Mouse (Mus musculus): ENCODE measurements around the gene Oxct1.
A peak's percentile ranks its signal among the peaks of the same experiment; 100 is the strongest.

Oxct1 gene

DNA sequence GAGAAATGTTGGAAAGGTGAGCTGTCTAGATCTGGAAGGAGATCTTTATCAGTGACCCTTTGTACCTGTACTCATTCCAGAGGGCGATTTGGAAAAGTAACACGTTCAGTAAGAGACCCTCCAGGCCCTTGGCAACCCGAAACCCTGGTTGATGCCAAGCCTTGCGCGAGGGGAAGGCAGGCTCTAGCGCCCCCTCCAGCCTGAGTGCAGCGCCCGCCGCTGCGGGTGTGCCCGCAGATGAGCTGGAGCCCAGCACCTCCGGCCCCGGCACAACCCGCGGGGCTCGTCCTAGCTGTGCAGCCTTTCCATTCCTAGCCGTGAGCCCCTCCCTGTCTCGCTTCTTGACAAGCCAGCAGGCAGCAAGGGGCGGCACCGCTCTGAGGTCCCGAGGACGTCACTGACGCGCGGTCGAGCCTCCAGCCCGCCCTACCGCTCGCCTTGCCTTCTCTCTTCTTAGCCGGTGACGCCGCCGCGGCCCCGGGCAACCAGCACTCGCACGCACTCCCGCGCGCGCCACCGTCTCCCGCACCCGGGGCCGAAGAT lies at the start of gene Oxct1:
TSS of gene Oxct1 (plus strand) at position 153 of the 543 bp plus-strand sequence.
- DNase-seq (ENCODE audit: low read depth in 1 of 2, low spot score in 2 of 2): peak; percentile 55 to 75

DNA sequence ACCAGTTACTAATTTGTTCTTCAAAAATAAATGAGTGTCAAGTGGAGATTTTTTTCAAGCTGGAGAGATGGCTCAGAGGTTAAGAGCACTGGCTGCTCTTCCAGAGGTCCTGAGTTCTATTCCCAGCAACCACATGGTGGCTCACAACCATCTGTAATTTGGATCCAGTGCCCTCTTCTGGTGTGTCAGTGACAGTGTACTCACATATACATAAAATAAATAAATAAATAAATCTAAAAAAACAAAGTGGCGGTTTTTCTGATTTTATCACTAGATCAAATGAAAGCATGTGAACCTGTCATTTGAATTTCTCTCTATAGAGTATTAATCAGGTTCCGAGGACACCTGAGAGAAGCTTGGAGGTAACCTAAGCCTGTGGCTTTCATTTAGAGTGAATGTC lies 47.9 kb upstream of the Oxct1 start:
- DNase-seq (ENCODE audit: low read depth in 1 of 2, low spot score in 2 of 2): no peak

DNA sequence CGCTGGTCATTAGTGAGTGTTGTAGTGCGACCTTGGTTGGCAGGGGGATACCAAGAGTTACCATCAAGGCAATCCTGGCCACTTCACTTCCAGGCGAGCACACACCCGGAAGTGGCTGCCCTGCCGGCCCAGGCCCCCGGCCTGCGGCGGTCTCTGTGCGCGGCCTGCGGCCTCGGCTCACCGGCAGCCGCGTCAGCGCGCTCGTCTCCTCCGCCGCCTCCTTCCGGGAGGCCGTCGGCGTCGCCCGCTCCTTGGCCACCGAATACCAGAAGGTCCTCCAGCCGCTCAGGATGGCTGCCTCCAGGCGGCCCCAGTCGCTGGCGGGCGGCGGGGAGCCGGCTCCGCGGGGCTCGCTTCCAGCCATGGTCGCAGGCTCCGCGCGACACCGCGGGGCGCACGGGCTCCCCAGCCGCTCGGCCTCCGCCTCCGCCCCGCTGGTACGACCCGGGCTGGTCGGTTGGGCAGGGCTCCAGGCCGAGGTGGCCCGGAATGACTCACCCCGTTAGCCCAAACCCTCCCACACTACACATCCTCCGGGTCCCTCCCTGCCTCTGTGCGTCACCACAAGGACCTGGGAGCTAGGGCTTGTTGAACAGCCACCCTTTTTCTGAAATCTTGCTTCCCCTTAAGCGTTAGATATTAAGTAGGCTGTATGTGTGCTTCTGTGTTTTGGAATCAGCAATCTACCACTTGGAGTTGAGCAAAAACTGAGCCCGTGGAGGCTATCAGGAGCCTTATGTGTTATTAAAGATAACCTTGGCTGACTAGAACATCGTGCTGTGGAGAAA lies 46.9 kb upstream of the Oxct1 start, which contains the start of gene Fbxo4:
TSS of gene Fbxo4 (minus strand) at position 513 of the 788 bp plus-strand sequence.
- DNase-seq (ENCODE audit: low read depth in 1 of 2, low spot score in 2 of 2): peak; percentile 82 to 88

DNA sequence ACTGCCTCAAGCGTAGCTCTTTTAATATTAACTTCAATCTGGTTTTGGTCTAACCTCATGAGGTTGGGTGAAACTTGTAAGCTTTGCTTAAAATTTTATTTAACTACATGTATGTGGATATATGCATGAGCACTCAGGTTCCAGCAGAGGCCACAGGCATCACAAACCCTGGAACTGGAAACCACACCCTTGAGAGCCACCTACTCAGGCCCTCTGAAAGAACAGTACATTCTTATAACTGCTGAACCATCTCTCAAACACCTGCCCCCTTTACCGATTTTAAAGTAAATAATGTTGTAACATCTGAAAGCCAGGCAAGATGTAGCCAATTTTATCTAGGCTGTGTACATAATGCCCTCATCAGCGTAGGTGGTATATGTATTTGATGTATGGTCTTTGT lies 46.3 kb upstream of the Oxct1 start:
- DNase-seq (ENCODE audit: low read depth in 1 of 2, low spot score in 2 of 2): no peak

DNA sequence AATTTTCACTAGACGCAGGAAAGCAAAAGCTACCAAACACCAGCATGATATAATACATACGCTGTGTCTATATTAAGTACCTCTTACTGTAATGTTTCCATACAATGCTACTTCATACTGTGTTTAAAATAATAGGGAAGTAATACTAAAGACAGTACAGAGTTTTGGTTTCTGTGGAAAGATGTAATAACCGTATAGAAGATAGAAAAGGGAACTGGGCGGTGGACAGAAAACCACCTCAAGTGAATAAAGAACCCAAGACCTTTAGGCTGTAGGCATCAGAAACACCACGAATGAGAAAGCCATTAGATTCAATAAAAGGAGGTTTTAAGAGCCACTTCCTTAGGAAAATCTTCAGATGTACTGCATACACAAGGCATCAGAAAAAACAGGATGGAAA lies 43.5 kb upstream of the Oxct1 start:
- DNase-seq (ENCODE audit: low read depth in 1 of 2, low spot score in 2 of 2): no peak

DNA sequence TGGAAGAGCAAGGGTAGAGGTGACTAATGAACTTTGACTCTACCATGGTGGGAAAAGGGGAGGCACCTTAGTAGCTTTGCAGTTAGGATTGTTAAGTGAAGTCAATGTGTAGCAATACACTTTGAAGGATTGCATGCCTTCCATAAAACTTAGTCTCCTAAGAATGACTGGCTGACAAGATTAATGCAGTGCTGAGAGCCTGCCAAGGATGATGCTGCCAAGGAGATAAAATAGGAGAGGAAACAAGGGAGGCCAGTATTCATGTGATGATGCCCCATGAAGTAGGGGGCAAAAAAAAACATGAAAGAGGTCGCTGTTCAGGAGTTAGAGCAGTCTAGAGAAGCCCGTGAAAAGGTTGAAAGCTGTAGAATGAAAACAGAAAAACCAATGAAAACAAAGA lies 41.3 kb upstream of the Oxct1 start:
- no peak for DNase-seq (ENCODE audit: low read depth in 1 of 2, low spot score in 2 of 2)

DNA sequence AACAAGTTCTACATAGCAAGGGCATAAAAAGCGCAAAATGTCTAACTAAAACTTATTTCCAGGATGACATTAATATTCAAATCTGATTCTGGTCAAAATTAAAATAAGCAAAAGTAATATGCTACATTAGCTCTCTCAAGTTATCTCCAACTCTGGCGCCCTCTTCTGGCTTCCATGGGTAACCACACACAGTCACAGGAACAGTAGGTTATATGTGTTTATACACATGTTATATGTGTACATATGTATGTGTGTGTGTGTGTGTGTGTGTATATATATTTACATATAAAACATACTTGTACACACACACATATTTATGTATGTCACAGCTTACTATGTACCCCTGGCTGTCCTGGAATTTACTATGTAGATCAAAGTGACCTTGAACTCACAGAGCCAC lies 38.2 kb upstream of the Oxct1 start:
- DNase-seq (ENCODE audit: low read depth in 1 of 2, low spot score in 2 of 2): peak in 1 of 2 experiments; percentile 17

DNA sequence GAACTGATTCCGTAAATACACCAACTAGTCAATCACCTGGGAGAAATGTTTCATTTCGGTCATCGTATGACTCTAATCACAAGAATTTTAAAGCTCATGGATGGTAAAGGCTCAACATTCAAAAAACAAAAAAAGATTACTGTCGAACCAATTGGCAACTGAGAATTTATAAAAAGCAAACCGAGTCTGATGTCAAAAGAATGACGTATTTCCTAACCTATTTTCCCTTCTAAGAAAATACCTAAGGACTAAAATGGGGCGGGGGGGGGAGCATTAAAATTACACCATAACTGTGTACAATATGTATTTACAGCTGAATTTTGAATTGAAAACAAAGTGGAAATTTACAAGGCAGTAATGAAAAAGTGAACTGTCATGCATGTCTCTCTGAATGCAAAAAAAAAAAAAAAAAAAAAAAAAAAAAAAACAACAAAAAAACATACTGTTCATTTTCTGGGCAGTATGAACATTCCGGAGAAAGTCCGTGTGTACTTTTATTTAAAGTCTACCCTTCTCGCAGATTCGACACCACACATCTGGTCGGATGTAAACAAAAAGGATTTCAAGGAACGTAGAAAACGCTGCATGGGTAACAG lies 31.2 kb upstream of the Oxct1 start:
- no peak for DNase-seq (ENCODE audit: low read depth in 1 of 2, low spot score in 2 of 2)

DNA sequence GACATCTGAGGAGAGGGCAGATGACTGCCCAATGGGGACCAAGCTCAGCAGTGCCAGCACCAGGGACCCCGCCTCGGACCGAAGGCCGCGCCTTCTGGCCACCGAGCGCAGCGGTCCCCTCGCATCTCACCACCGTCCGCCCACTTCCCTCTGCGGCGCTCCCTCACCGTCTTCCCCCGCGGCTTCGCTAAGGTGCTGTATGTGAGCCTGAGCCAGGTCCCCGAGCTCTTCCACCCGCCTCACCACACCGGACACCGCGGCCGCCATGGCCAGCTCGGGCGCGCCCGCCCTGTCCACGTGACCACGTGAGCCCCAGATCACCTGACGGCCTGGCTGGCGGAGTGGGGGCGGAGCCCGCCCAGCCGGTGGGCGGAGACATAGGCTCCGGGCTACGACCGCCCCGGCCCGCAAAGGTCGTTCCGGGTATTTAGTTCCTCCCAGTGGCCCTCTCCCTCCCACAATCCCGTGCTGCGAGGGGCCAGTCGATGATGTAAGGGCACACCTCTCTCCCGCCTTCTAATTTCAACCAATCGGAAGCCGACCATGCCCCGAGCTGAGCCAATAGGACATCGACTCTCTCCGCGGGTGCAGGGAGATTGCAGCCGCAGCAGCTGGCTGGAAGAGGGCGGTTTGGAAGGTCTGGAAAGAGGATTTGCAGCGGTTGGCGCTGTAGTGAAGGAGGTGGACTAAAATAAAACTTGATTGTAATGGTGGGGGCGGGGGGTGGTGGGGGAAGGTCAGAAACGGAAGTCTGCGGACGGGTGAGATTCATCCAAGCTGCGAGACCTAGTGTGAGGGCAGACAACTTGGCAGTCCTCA lies 30.5 kb upstream of the Oxct1 start, which contains the start of gene AW549877:
TSS of gene AW549877 (minus strand) at position 297 of the 819 bp plus-strand sequence.
- peak; percentile 97 to 99 for DNase-seq (ENCODE audit: low read depth in 1 of 2, low spot score in 2 of 2)

DNA sequence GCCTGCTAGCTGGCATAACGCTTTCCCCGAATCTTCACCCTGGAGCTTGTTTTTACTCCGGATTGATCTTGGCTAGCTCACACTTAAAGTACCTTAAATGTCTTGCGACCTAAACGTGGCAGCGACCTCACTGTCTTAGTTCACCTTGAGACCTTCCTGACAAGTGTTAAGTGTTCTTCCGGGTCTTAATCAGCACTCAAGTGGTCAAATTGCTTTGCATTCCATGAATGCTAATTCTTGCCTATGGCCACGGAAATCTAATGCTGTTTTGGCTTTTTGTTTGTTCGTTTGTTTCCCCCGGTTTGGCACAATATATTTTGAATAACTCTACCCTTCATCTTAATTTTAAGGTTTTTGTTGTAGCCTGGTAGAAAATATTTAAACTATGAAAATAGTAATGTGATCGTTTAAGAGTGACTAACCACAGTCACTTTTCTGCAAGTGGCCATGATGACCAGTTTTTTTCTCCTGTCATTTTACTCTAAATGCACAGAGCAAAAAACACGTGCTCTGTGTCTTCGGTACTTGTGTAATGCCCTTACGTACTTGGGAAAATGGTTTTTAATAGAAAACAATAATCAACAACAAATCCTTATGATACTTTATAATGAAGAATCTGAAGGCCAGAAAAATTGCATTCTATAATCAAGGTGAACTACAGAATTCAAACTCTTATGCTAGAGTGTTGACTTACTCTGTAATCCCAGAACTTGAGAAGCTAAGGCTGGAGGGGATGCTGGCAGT lies 29.7 kb upstream of the Oxct1 start:
- DNase-seq (ENCODE audit: low read depth in 1 of 2, low spot score in 2 of 2): no peak

DNA sequence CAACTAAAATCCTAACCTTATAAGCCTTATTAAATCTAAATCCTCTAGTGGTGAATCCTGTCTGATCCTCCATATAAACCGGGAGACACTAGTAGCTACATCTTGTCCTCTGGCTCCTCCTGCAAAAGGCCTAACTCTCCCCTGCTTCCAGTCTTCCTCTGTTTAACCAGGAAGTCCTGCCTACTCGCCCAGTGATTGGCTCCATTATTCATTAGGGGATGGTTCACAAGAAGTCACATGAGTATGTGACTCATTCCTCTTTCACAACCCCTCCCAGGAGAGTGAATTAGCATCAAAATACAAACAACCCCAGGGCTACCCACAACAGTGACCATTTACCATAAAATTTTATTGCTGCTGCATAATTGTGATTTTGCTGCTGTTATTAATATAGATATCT lies 27.0 kb upstream of the Oxct1 start:
- DNase-seq (ENCODE audit: low read depth in 1 of 2, low spot score in 2 of 2): no peak

DNA sequence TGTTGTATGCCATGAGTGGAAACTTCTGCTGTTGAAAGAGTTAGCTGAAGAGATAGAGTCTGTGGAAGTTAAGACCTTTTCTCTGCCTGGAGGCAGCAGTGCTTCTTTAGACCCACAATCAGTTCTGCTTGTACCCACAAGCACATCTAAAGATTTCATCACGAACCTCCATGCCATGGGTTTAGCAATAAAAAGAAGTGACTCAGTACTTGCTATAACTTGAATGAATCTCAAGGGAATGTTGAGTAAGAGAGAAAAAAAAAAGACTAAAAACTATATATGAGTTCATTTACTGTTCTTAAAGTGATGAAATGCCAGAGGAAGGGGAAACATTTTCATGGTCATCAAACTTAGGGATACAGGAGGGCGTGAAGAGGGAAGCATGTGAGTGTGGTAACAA lies 25.6 kb upstream of the Oxct1 start:
- no peak for DNase-seq (ENCODE audit: low read depth in 1 of 2, low spot score in 2 of 2)

DNA sequence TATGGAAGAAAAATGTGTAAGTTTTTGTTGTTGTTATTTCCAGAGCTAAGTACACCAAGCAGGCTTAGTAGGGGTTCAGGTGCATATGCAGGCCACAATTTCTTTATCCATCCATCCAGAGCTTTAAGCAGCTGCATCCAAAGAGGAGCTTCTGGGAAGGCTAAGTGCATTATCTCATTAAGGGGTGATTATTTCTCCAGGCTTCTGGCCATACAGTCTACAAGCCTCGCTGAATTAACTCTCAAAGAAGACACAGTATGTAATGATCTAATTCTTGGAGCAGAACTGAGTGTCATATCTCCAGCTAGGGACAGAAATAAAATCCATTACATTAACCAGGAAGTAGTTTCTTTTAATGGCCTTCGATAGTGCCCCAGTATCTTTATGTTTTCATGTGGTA lies 12.3 kb upstream of the Oxct1 start:
- no peak for DNase-seq (ENCODE audit: low read depth in 1 of 2, low spot score in 2 of 2)

DNA sequence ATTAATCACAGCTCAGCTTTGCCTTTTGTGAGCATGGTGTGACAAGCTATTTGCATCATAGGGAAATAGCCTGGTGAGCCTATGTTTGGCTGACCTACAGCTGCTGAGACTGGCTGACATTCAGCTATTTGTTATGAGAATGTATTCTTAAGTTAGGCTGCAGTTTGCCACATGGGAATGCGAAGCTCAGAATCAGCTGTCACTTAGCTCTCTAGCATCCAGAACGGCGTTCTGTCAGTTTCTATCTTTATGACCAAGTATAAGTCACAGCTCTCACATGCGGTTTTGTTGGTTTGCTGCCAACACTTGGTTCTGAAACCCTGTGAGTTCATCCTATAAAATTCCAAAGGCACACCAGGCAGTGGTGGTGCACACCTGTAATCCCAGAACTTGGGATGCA lies 5.5 kb upstream of the Oxct1 start:
- DNase-seq (ENCODE audit: low read depth in 1 of 2, low spot score in 2 of 2): no peak

DNA sequence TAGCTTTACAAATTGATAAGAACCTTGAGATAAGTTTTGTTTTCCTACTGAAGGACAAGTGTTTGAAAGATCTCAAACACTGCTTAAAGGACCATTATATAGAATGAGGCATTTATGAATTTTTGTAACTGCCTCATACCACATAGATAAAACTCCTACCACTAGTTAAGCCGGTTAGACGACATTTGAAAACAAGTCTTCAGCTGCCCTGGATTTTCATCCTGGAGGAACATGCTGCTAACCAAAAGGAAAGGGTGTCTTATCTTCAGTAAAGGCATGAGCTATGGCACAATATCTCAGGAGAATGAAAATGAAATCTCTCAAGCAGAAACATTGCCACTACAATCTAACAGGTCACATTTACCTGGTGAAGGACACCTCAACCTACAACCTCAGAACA lies 2.4 kb upstream of the Oxct1 start:
- DNase-seq (ENCODE audit: low read depth in 1 of 2, low spot score in 2 of 2): no peak

DNA sequence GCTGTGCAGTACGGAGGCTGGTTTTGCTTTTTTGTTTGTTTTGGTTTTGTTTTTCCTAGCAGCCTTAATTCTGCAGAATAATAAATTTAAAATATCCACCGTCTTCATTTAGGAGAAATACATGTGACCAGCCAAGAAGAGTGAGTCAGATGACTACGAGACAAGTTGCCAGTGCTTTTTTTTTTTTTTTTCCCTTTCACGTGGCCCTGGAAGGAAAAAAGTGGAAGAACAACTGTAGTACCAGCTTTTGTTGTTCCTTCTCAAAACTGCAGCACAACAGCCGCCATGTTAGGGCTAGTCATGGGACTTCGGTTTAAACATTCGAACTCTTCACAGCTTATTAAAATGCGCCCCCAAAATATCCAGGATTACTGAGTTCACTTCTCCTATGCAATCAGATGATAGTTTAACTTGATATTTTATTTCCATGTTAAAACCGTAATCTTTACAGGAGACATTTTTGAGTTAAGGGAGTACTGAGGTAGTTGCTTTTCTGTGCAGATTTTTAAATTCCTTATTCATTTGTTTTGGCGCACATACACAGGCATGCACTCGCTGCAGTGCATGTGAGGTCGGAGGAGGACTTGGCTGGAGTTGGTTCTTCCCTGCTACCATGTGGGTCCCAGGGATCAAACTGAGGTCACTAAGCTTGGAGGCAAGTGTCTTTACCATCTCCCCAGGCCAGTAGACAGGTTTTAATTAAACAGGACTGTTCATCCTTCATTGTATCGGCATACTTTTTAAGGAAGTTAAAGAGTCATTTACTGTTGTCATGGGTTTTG lies 1.3 kb upstream of the Oxct1 start:
- DNase-seq (ENCODE audit: low read depth in 1 of 2, low spot score in 2 of 2): no peak

DNA sequence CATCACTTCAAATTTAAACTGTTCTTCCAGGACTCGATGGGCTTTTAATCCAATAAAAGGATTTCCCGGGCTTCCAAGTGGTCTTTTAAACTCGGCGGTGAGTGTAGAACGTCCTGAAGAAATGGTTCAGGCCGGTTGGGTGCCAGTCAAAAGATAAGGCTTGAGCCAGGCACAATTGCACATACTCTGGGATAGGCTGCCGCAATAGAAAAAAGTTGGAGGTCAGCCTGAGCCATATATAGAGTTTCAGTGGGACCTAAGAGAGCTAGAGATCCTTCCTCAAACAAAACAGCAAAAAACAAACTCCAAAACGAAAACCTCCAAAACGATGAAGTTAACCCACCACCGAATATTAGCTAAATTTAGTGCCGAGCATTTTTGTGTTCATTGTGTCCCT lies 677 bp upstream of the Oxct1 start:
- DNase-seq (ENCODE audit: low read depth in 1 of 2, low spot score in 2 of 2): no peak

DNA sequence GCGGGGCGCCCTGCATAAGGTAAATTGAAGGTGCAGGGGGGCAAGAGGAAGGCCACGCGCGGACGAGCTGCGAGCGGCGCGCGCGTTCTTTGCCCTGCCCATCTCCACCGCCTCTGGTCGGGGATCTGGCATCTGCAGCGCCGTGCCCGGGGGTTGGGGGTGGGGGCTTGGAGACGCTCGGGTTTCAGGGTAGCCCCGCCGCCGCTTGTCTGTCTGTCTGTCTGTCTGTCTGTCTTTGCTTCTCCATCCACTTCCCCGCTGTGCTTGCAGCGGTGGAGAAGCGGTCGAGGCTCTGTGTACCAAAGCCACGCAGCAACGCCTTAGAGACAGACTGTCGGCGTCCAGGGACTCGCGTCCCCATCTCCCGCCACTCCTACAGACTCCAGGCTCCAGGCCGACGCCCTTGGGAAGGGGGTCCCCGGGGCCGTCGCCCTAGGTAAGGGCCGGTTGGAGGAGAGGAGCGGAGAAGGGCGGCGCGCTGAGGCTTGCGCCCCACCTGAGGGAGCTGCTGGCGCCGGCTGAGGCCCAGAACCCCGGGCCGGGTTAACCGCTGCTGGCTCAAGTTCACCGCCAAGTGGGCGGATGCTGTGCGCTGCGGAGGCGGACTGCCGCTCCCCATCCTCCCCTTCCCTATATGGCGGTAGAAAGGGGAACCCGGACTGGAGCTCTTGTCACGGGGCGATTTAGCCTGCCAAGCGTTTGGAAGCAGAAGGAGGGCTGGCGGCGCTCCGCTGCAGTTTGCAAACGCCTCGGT lies 825 bp downstream of the Oxct1 start:
- DNase-seq (ENCODE audit: low read depth in 1 of 2, low spot score in 2 of 2): peak; percentile 65 to 79

DNA sequence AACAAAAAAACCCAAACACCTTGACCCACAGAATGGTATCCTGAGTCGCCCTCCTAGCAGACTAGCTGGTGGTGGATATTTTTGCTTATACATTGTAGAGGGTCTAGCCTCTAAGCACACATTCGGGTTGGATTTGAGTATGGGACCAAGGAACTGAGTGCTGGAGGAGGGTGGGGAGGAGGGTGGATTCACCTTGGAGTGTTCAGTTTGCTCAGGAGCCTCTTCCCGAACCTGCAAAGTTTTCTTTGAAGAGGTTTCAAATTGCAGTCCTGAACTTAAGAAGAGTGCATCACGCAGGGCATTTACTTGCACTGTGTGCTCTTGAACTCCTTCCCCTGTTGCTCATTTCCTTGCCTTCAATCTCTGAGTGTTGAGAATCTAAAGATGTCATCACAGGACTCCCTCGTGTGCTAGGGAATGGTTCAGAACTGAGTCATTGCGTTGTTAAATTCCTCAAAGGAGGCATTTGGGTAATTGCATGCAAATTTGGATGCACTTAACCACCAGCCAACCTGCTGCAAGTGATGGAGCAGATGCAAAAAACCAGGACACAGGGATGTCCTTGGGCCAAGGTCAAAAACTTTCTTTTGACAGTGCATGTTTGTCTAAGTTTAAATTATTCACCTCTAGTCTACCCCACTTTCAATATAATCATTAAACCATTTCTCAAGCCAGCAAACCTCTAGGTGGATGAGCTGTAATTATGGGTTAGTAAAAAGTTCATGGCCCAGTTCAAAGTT lies 1.7 kb downstream of the Oxct1 start:
- no peak for DNase-seq (ENCODE audit: low read depth in 1 of 2, low spot score in 2 of 2)
